Mouse (Mus musculus) c-Kit-positive CD71-positive TER-119-positive erythroid progenitor cells, embryonic 14.5 days (primary cell): Measurements from ENCODE around the gene Shisa8.
"Not testable (repeated sequence)": the region's sequence is repeated elsewhere in the genome, so short reads cannot be mapped to it uniquely, and the experiment has no call there.

Experiments used
- DNase-seq: peaks from one replicate; pipeline ENCODE4 v3.0.0-alpha.2; 2013; ENCODE audit warnings: low spot score

Gene Shisa8

GRCm38 (mm10) chr15:82212752-82213063 is at the start of gene Shisa8:
Shisa8 (minus strand) TSS chr15:82212815.
- no peak for DNase-seq

GRCm38 (mm10) chr15:82259510-82259909 is 46.9 kb upstream of the Shisa8 start:
- DNase-seq = peak; percentile 62

GRCm38 (mm10) chr15:82255944-82256383 is 43.3 kb upstream of the Shisa8 start:
- no peak for DNase-seq

GRCm38 (mm10) chr15:82255248-82255647 is 42.6 kb upstream of the Shisa8 start:
- no peak for DNase-seq

- DNase-seq = no peak
These were observed 39.5 kb upstream of the Shisa8 start, which contains the start of gene 1500009C09Rik for GRCm38 (mm10) chr15:82252097-82252496. 1500009C09Rik (plus strand) TSS chr15:82252397.

GRCm38 (mm10) chr15:82251579-82251978 is 39.0 kb upstream of the Shisa8 start:
- no peak for DNase-seq

- DNase-seq = no peak
These were observed 34.6 kb upstream of the Shisa8 start for GRCm38 (mm10) chr15:82247131-82247776.

- DNase-seq = not testable (repeated sequence)
These were observed 32.2 kb upstream of the Shisa8 start for GRCm38 (mm10) chr15:82244805-82245161.

GRCm38 (mm10) chr15:82244115-82244804 is 31.6 kb upstream of the Shisa8 start, which contains the start of gene Cenpm:
Cenpm (minus strand) TSS chr15:82244748.
- DNase-seq = peak; percentile 92

GRCm38 (mm10) chr15:82243742-82244114 is 31.1 kb upstream of the Shisa8 start:
- no peak for DNase-seq

- DNase-seq = no peak
These were observed 30.7 kb upstream of the Shisa8 start for GRCm38 (mm10) chr15:82243311-82243710.

- peak; percentile 77 for DNase-seq
These were observed 23.9 kb upstream of the Shisa8 start for GRCm38 (mm10) chr15:82236565-82236964.

GRCm38 (mm10) chr15:82235661-82236060 is 23.0 kb upstream of the Shisa8 start:
- no peak for DNase-seq

- DNase-seq = no peak
These were observed 20.0 kb upstream of the Shisa8 start for GRCm38 (mm10) chr15:82232651-82233050.

GRCm38 (mm10) chr15:82231591-82232378 is 19.2 kb upstream of the Shisa8 start:
- DNase-seq = no peak

GRCm38 (mm10) chr15:82231100-82231499 is 18.5 kb upstream of the Shisa8 start:
- DNase-seq = no peak

- no peak for DNase-seq
These were observed 17.5 kb upstream of the Shisa8 start for GRCm38 (mm10) chr15:82230098-82230611.

GRCm38 (mm10) chr15:82229542-82230045 is 17.0 kb upstream of the Shisa8 start:
- DNase-seq = peak; percentile 38

- no peak for DNase-seq
These were observed 13.2 kb upstream of the Shisa8 start for GRCm38 (mm10) chr15:82225769-82226168.

- no peak for DNase-seq
These were observed 12.1 kb upstream of the Shisa8 start for GRCm38 (mm10) chr15:82224602-82225215.

- no peak for DNase-seq
These were observed 11.3 kb upstream of the Shisa8 start, which contains the start of gene Tnfrsf13c for GRCm38 (mm10) chr15:82223657-82224601. Tnfrsf13c (minus strand) TSS chr15:82224369.
